Mouse (Mus musculus) neutrophil, adult 5-6 weeks (primary cell): ENCODE data around the gene Tnrc18. TPM values are rescaled to one million over a fixed set of nuclear protein-coding genes. Genes with fewer than 3 reads are reported as not detected.
"Not testable (repeated sequence)": the region's sequence is repeated elsewhere in the genome, so short reads cannot be mapped to it uniquely, and the experiment has no call there.

ENCODE experiments used
- ATAC-seq: fragments of 151-379, 151-347 bp; 2 replicates; pipeline ENCODE4 v1.8.0; 2017; ENCODE audit warnings: mild to moderate bottlenecking, moderate TSS enrichment; ENCODE audit not compliant: insufficient number of reproducible peaks, poor library complexity, low FRiP score, severe bottlenecking; ENCODE audit errors: extremely low read depth
- total RNA-seq: library from RNA; stranded (forward); fragments of 200-1000 nt; gene quantifications from 2 replicates; pipeline ENCODE4 v1.2.3, GENCODE M21; 2017

Gene Tnrc18
- total RNA-seq, result 53.8 and 57.5 TPM in 2 replicates

DNA sequence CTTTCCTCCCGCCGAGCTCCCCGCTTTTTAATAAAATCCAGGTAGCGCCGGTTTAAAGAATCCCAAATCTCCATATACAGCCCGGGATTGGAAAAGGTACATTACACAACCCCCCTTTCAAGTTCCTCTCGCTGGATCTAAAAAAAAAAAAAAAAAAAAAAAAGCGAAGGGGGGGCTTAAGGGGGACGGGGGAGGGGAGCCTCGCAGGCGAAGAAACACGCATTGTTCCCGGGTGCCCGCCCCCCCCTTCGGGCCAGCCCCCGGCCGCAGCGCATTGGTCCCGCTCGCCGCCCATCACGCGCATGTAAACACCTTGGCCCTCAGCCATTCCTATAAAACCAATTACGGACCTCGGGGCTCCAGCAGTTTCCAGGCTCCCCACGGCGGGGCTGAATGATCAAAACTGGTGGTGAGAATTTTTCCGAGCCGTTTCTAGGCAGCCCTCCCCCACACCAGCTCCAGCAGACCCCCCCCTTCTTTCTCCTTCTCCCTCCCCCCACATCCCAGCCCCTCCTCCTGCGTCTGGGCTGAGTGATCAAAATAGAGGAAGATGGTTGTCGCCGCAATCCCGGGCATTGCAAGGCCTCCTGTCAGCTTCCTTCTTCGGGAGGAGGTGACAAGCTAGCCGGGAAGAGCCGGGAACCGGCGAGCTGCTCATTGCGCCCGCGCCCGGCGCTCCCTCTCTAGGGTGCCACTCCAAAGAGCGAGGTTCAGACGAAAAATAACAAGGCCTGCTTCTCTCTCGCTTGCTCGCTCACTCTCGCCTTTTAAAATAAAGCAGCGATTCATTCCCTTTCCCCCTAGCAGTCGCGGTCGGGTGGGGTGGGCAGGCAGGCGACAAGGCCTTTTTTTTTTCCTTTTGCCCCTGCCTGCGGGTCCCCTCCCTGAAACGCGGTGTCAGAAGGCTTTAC is at the start of gene Tnrc18:
Tnrc18 (minus strand) TSS at position 139 of the 911 bp plus-strand sequence.
- peak; percentile 65 for ATAC-seq

DNA sequence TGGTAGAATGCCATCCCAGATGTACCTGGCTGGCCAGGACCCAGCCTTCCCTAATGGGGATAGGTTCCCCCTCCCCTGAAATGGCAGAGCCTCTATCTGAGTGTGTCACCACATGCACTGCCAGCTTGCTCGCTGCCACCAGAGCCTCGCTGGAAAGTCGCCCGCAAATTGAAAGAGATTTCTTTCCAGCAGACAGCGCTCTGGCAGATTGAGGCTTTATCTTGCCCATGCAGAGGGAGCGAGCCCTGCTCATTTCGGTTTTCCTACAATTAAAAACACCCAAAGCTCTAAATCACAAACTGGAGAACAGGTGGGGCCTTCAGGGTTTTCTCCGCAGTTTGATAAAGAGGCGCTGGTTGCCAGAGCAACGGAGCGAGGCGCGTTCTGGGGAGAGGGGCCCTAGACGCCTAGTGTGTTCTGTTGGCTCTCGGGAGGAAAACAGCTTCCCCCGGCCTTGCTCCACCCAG is 40.3 kb upstream of the Tnrc18 start:
- no peak for ATAC-seq

DNA sequence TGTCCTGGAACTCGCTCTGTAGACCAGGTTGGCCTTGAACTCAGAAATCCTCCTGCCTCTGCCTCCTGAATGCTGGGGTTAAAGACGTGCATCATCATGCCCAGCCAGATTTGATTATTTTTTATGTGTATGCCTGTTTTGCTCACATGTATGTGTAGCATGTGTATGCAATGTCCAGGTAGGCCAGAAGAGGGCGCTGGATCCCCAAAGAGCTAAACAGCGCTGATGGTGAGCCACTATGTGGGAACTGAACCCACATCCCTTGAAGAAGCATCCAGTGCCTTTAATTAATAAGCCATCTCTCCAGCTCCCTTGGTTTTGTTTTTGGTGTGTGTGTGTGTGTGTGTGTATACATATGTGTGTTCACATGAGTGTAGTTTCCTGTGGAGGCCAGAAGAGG is 38.9 kb upstream of the Tnrc18 start:
- no peak for ATAC-seq

DNA sequence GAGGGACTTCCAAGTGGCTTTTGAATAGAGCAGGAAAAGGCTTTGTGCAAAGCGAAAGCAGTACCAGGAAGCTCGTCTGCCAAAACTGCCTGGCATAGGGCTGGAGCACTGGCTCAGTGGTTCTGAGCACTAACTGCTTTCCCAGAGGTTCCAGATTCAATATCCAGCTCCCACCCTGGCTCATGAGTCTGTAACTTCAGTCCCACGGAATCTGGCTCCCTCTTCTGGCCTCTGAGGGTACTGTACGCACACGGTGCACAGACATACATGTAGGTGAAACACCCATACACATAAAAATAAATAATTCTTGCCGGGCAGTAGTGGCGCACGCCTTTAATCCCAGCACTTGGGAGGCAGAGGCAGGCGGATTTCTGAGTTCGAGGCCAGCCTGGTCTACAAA is 37.4 kb upstream of the Tnrc18 start:
- ATAC-seq, result no peak

DNA sequence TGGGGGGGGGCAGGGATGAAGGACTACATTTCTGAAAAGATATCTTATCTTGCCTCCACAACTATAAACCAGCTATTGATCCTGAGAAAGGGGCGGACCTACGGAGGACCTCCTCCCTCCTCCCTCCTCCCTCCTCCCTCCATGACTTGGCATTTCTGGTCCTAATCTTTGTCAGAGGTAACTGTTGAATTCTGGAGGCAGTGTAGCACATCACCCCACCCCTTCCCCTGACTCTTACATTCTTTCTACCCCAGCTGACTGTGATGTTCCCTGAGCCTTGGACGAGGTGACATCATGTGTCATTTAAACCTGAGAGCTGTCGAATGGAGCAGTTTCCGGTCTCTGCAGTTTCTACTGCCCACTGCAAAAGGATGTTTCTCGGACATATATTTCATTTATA is 36.1 kb upstream of the Tnrc18 start:
- no peak for ATAC-seq

DNA sequence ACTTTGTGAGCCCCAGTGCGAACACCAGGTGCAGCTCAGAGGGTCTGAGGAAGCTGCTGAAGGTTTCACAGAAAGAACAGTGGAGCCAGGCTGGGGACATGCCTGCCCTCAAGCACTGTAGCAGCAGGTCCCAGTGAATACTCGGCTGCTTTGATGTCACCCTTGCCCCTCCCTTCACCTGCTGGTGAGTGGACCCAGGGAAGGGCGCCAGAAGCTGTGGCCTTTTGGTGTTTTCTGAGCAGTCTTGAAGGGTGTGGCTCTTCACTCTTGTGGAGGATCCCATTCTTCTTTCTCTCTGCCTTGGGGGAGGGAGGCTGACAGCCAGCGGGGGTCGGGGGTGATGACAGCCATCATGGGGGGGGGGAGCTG is 34.2 kb upstream of the Tnrc18 start:
- ATAC-seq, result no peak

DNA sequence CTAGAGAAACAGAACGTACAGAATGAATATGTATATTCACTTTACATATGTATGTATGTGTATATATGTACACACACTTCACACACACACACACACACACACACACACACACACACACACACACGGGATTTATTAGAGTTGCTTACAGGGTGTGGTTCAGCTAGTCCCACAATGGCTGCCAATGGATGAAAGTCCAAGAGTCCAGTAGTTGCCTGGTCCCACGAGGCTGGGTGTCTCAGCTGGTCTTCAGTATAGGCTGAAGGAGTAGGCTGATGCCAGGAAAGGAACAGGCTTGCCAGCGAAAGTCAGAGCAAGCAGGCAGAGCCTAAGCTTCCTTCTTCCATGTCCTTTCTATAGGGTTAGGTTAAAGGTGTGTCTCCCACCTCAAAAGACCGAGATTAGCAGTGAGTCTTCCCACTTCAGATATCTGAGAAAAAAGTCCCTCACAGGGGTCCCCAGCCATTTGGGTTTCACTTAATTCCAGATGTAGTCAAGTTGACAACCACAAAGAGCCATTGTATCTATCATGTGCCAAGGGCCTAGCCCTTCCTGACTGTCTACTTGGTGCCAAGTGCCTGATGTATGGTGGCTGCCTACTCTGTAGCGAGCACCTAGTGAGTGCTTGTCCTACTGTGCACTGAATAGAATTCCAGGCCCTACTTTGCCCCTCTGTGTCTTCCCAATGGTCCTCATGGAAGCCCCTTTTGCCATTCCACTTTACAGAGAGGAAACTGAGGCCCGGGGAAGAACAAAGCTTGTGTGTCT is 33.6 kb upstream of the Tnrc18 start:
- no peak for ATAC-seq

DNA sequence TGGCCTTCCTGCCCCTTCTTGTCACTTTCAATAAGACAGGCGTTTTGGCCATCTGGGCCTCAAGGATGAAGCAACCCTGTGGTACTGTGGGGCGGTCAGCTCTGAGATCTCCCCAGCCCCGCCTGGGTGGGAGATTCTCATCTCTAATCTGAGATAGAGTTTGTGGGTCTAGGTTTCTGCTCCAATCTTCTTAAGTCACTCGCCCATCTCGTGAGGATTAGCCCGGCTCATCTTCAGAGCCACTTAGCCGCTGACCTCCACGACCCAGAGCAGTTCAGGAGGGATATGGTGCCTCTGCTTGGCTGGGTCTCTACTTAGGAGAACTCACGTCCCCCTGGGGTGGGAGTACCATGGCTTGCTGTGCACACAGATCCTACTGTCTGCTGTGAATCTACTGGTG is 33.0 kb upstream of the Tnrc18 start:
- no peak for ATAC-seq

DNA sequence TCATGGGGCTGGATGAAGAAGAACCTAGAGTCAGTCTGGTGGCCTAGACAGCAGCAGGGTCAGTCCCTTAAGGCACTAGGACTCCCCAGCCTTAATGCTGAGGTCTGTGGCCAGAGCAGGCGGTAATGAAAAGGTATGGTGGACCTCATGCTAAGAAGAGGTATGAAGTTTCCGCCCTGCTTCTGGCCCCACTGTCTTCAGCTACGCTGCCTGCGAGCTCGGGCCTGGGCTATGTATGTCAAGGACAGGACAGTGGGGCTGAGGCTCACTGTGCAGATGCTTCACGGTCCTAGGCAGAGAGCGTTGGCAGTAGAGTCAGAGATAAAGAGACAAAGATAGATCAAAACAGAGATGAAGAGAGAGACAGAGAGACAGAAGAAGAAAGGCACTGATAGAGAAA is 31.4 kb upstream of the Tnrc18 start:
- no peak for ATAC-seq

DNA sequence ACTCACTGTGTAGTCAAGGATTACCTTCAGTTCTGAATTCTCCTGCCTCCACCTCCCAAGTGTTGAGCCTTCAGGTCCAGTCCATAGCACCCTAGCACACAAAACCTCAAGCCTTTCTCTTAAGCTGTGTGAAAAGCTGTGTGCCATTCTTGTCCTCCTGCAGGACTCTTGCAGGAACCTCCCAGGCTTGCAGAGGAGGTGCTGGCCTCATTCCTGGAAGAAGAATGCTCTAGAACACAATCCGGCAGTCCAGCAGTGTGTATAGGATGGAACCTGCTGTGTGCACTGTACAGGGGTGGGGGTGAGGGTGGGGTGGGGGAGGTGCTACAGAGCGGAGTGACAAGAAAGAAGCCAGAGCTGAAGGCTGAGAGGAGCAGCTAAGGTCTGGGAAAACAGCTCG is 30.7 kb upstream of the Tnrc18 start:
- no peak for ATAC-seq

DNA sequence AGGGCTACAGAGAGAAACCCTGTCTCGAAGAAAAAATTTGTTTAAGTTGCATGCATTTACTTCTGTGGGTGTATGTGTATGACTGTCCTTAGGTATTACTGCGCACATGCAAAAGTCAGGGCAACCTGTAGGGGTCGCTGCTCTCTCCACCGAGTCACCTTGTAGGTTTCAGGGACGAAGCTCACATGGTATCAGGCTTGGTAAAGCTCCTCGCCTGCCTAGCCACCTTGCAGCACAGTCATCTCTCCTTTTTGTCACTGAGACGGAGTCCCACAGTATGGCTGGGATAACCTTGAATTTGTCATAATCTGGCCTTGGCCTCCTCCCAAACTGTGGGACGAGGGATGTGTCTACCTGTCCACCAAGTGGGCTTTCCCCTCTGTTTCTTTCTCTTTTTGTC is 27.0 kb upstream of the Tnrc18 start:
- ATAC-seq, result 0 out of 2 replicates have a peak, but pooled peaks have one; percentile 39

DNA sequence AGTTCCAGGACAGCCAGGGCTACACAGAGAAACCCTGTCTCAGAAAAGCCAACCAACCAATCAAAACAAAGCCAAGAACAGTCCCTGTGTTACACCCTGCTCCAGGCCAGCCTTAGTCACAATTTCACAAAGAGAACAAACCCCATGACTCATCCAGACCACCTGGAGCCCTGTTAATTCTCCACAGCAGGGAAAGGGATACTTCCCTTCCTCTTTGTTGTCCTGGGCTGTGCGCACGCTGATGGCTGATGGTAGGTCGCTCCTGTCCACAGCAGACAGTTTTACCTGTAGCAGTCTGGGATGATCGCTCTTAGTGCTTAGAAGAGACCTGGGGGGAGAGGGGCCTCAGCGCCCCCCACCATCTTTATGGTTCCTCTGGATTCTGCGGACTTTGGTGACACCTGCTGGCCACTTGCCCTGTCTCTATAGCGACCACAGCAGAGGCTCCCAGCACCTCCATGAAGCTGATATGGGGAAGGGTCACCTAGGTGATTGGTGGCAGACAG is 24.7 kb upstream of the Tnrc18 start:
- no peak for ATAC-seq

DNA sequence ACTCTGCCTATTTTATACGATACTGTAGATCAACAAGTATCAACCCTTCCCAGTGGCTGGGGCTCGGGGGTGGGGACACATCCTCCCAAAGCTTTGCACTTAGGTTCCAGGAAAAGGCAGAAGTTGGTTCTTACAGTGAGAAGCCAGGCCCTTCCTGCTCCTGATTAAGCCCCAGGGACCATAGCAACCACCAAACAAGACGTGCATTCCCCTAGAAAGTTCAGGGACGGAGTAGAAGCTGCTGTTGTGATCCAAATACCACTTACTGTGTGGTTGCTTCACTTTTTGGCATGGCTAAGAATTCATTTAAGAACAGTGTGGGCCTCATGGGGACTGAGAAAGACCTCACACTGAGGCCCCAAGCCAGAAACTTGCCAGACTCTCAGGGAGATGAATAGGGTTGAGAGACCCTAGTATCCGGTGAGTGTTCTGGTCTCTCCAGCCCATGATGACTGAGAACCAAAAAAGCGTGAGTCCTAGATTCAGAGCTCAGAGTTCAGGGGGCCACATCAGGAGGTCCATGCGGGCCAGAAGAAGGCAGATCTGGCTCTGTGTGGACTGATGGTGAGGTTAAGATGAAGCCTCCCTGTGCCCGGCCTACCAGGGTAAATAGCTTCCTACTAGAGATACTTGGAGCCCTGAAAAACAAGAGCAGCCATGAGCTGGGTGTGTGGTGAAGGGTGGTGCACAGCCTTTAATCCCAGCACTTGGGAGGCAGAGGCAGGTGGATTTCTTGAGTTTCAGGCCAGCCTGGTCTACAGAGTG is 24.1 kb upstream of the Tnrc18 start:
- ATAC-seq, result no peak

DNA sequence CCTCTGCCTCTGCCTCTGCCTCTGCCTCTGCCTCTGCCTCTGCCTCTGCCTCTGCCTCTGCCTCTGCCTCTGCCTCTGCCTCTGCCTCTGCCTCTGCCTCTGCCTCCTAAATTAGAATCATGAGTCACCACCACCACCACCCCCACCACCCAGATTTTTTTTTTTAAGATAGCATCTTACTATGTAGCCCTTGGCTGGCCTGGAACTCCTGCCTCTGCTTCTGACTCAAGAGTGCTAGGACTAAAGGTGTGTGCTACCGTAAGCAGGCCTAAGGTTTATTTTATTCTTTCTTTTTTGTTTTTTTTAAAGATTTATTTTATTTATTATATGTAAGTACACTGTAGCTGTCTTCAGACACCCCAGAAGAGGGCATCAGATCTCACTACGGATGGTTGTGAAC is 20.0 kb upstream of the Tnrc18 start:
- not testable (repeated sequence) for ATAC-seq

DNA sequence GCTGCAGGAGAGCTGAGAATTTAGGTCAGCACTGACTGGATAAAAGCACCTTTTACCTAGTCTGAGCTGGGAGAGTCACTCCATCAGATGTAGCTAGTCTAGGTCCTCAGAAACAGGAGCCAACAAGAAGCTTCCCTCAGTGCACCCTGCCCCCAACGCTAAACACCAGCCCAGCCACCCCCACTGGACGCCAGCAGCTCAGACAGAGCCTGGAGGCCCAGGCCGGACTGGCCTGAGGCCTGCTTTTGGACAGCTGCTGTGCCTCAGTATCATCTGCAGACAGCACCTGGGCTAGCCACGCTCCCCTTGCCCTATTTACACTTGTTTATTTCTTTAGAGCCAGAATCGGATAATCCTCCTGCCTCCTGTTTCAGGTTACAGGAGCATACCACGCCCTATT is 19.4 kb upstream of the Tnrc18 start:
- ATAC-seq, result no peak

DNA sequence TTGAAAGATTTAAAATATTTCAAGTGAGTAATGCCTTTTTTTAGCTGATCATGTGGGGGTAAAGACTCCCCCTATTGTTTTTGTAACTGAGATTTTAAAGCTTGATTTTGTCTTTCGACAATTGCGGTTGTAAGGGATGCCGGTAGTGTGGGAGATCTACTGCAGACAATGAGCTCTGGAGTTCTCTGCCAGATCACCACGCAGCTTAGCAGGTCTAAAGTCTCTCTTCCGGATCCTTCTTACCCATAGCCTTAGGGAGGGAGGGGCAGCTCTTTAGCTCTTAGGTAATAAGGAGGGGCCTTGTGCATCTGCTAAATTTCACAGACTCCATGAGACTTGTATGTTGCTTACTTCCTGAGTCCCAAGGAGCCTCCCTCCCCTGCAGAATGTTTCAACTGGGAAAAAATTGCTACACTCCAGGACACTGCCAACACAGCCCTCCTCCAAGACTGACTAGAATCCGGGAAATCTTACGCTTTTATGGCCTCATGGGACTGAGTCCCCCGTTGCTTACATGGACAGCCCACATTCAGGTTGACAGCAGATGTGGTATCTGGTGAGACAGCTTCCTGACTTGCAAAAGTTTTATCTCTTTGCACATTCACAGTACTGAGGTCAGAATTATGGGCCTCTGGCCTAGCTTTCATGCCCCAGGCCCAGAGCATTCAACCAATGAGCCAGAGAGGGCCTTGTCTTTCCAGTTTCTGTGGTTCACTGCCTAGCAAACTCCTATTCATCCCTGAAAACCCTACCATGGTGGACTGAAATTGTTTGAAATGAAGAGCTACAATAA is 16.4 kb upstream of the Tnrc18 start:
- ATAC-seq, result no peak

DNA sequence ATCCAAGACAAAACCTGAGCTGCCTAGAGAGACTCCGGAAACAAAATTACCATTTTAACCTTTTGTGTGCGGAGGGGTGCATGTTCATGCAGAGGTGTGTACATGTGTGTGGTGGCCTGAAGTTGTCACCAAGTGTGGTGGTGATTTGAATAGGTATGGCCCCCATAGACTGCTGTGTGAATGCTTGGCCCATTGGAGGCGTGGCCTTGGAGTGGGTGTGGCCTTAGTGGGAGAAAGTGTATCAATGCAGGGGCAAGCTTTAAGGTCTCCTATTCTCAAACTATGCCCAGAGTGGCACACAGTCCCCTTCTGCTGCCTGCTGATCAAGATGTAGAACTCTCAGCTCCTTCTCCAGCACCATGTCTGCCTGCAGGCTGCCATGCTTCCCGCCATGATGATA is 8.7 kb upstream of the Tnrc18 start:
- no peak for ATAC-seq

DNA sequence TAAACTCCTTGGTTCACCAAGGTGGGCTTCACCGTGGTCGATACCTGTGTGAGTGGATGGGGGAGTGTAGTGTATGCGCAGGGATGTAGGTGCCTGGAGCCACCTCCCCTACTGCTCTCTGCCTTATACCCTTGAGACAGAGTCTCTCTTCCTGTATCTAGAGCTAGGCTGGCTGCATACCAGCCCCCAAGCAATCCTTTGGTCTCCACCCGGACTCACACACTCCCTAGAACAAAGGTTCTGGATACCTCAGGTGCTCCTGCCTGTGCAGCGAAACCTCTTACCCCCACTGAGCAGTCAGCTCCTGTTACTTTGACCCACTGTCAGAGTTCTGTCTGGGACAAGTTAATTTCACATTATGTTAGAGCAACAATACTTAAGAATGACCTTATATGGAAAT is 8.2 kb upstream of the Tnrc18 start:
- no peak for ATAC-seq

DNA sequence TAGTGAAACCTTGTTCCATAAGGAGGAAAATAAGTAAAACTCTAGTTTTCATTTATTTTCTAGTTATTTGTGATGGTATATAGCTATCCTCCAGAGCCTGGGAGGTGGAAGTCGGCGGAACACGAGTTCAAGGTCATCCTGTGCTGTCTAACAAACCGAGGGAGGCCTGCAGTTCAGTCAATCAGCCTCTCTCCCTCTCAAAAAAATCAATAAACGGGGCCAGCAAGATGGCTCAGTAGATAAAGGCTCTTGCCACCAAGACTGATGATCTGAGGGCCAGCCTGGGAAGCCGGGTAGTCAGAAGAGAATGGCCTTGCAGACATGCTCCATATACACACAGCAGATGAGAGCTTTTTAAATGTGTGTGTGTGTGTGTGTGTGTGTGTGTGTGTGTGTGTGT is 6.6 kb upstream of the Tnrc18 start:
- ATAC-seq, result no peak
